8 mouse cellular contexts compared by ENCODE assay signal in the genomic region with DNA sequence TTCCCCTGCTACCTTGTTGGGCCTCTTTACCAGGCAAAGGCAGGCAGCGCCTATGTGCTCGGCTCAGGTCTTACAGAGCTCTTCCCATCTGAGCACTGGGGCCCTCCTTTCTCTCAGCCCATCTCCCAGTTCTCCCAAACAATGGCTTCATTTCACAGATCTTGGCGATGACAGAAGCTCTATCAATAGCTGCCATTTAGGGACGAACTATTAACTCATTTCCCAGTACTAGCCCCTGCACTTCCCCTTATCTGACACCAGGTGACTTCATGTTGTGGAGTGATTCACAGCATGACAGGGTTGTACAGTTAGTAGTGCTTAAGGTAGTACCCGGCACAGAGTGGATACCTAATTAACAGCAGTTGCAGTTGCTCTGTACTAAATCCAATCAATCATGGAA. TPM values are rescaled to one million over a fixed set of nuclear protein-coding genes. Genes with fewer than 3 reads are reported as not detected.
A peak's percentile ranks its signal among the peaks of the same experiment; 100 is the strongest.
DNase-seq lines count a peak whose midpoint lies in the region; ATAC-seq and TF ChIP-seq lines count a peak whose summit lies in the region.

TSS of gene Tmem88b (minus strand) at position 56 of the 400 bp plus-strand sequence.

- H3K4me1 ChIP-seq in heart, embryonic 10.5 days, result peaks cover 22% of the 10 kb centered on the region
- H3K4me1 ChIP-seq in E14TG2a.4 (replicated peaks; ENCODE audit: low read depth, low read length), result peaks cover 28% of the 10 kb centered on the region
- H3K4me1 ChIP-seq in forebrain, embryonic 14.5 days (ENCODE audit: control insufficient read depth, insufficient read depth, low read length), result 0 out of 2 replicates have a peak, but pooled peaks cover 3% of the 10 kb centered on the region
- H3K4me1 ChIP-seq in liver, embryonic 12.5 days, result peaks cover 37% of the 10 kb centered on the region

- TF ChIP-seq CTCF in E14TG2a.4 (conservative IDR thresholded peaks at IDR 0.05; ENCODE audit: low read length), result peak; percentile 57

- peak within 1 kb of the TSS; percentile 82 for H3K9ac ChIP-seq in forebrain, embryonic 14.5 days (ENCODE audit: low read length)
- peak within 1 kb of the TSS; percentile 75; the same call in 1 of the 2 replicates for H3K9ac ChIP-seq in liver, embryonic 12.5 days

- no peak for ATAC-seq in forebrain, embryonic 14.5 days
- 0 out of 2 replicates have a peak, but pooled peaks have one; percentile 31 for ATAC-seq in liver, embryonic 12.5 days

- 32% methylated on average over 5 of the region's 5 CpGs for WGBS in heart, embryonic 10.5 days
- WGBS in forebrain, embryonic 14.5 days, result 62% methylated on average over 5 of the region's 5 CpGs
- 56% methylated on average over 5 of the region's 5 CpGs for WGBS in liver, embryonic 12.5 days (ENCODE audit: insufficient replicate concordance)

- peak within 1 kb of the TSS; percentile 71 for H3K4me3 ChIP-seq in heart, embryonic 10.5 days
- peak within 1 kb of the TSS; percentile 83 for H3K4me3 ChIP-seq in E14TG2a.4 (replicated peaks; ENCODE audit: low read length)
- H3K4me3 ChIP-seq in forebrain, embryonic 14.5 days (ENCODE audit: low read depth, low read length), result peak within 1 kb of the TSS; percentile 57
- peak within 1 kb of the TSS; percentile 64 for H3K4me3 ChIP-seq in liver, embryonic 12.5 days

- H3K36me3 ChIP-seq in heart, embryonic 10.5 days, result no peaks in the 10 kb centered on the region
- H3K36me3 ChIP-seq in E14TG2a.4 (ENCODE audit: insufficient read depth, low read length), result no peaks in the 10 kb centered on the region
- H3K36me3 ChIP-seq in forebrain, embryonic 14.5 days (ENCODE audit: control insufficient read depth, insufficient read depth, low read length), result no peaks in the 10 kb centered on the region
- H3K36me3 ChIP-seq in liver, embryonic 12.5 days, result no peaks in the 10 kb centered on the region

- no peak for DNase-seq in heart, embryonic 10.5 days (ENCODE audit: low spot score)
- no peak for DNase-seq in heart, adult 8-10 months (ENCODE audit: low spot score)
- no peak for DNase-seq in forebrain, embryonic 14.5 days (ENCODE audit: low spot score)
- DNase-seq in adrenal gland, adult 8-10 months, result no peak
- DNase-seq in adrenal gland, postnatal 10 days, result no peak
- no peak for DNase-seq in lung, postnatal 10 days

- peak within 1 kb of the TSS; percentile 93 for H3K27ac ChIP-seq in heart, embryonic 10.5 days
- H3K27ac ChIP-seq in forebrain, embryonic 14.5 days (ENCODE audit: low read depth, low read length), result peak within 1 kb of the TSS; percentile 79; the same call in 1 of the 2 replicates
- no peak within 1 kb of the TSS for H3K27ac ChIP-seq in liver, embryonic 12.5 days

- peaks cover 8% of the 10 kb centered on the region; the same call in 1 of the 2 replicates for H3K27me3 ChIP-seq in heart, embryonic 10.5 days (ENCODE audit: insufficient read depth, poor library complexity, severe bottlenecking)
- peaks cover 22% of the 10 kb centered on the region for H3K27me3 ChIP-seq in E14TG2a.4 (ENCODE audit: insufficient read depth, low read length)
- no peaks in the 10 kb centered on the region for H3K27me3 ChIP-seq in forebrain, embryonic 14.5 days (replicated peaks; ENCODE audit: control insufficient read depth, insufficient read depth, low read length)
- H3K27me3 ChIP-seq in liver, embryonic 12.5 days (replicated peaks), result peaks cover 32% of the 10 kb centered on the region

- peak within 1 kb of the TSS; percentile 64 for H3K4me2 ChIP-seq in forebrain, embryonic 14.5 days (ENCODE audit: low read length)
- H3K4me2 ChIP-seq in liver, embryonic 12.5 days, result peak within 1 kb of the TSS; percentile 90

- no peaks in the 10 kb centered on the region for H3K9me3 ChIP-seq in heart, embryonic 10.5 days
- H3K9me3 ChIP-seq in E14TG2a.4 (ENCODE audit: low read length), result no peaks in the 10 kb centered on the region
- H3K9me3 ChIP-seq in forebrain, embryonic 14.5 days (replicated peaks; ENCODE audit: control insufficient read depth, low read length), result no peaks in the 10 kb centered on the region
- no peaks in the 10 kb centered on the region for H3K9me3 ChIP-seq in liver, embryonic 12.5 days (replicated peaks)

RNA-seq across cellular contexts. Expression of gene Tmem88b, which starts in this region (rescaled TPM):
- polyA plus RNA-seq in heart, embryonic 10.5 days (2016; fragmentation: Nextera tagmentation; extraction: Ambion mirVana), result 2.1 and 4.7 TPM in 2 replicates
- total RNA-seq in heart, adult 8-10 months (2022), result 1 to 10 TPM in 1 of 4 experiments, under 1 TPM in 3; 0.66 to 1.1 (median 0.81) TPM
- 0.12 and 0.25 TPM in 2 replicates for polyA plus RNA-seq in forebrain, embryonic 14.5 days (2014; fragmentation: Nextera tagmentation; extraction: Ambion mirVana)
- 0.32 TPM in 2 replicates for polyA plus RNA-seq in liver, embryonic 12.5 days (2016; fragmentation: Nextera tagmentation; extraction: Ambion mirVana)
- total RNA-seq in adrenal gland, adult 8-10 months (2022), result 1 to 10 TPM in 1 of 4 experiments, under 1 TPM in 3; 0.17 to 1.0 (median 0.62) TPM
- total RNA-seq in adrenal gland, postnatal 10 days (2021), result 1 to 10 TPM in 1 of 2 experiments, under 1 TPM in 1; 0.54 to 1.4 TPM

Comparison
In these comparisons a context has a peak if more than half of its experiments do, and no peak if none do; other contexts are left out.
1. Peak in ATAC-seq, H3K4me3 ChIP-seq, H3K9ac ChIP-seq and H3K4me2 ChIP-seq in liver, embryonic 12.5 days; RNA of the gene not detected or under 1 TPM.